Mouse (Mus musculus): Measurements from ENCODE around the gene Tex19.2. TPM values are rescaled to one million over a fixed set of nuclear protein-coding genes. Genes with fewer than 3 reads are reported as not detected.

Gene Tex19.2
- polyA plus RNA-seq, 1 experiment = 25.6 TPM

DNA sequence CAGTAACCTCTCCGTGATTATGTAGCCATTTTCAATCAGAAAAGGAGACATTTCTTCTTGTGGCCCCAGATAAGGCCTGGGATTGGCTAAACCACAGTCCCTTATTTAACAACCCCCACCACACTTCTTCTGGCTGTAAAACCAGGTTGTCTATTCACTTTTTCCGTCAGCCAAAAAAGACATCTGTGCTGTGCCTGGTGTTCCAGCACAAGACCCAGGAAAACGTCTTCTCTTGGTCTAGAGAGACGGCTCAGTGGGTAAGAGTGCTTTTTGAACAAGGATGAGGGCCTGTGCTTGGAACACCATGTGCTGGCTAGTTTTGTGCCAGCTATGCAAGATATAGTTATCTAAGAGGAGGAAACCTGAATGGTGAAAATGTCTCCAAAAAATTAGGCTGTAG is 5.0 kb upstream of the Tex19.2 start:
- TF ChIP-seq GATA1 (IDR thresholded peaks at IDR 0.05; ENCODE audit: low read length) = no peak

GRCm38 (mm10) chr11:121122024-121122670 is 3.7 kb upstream of the Tex19.2 start:
- TF ChIP-seq GATA1 (IDR thresholded peaks at IDR 0.05; ENCODE audit: low read length) = peak; percentile 93

- TF ChIP-seq GATA1 (IDR thresholded peaks at IDR 0.05; ENCODE audit: low read length) = no peak
Observed at GRCm38 (mm10) chr11:121121151-121121550, 2.7 kb upstream of the Tex19.2 start.

DNA sequence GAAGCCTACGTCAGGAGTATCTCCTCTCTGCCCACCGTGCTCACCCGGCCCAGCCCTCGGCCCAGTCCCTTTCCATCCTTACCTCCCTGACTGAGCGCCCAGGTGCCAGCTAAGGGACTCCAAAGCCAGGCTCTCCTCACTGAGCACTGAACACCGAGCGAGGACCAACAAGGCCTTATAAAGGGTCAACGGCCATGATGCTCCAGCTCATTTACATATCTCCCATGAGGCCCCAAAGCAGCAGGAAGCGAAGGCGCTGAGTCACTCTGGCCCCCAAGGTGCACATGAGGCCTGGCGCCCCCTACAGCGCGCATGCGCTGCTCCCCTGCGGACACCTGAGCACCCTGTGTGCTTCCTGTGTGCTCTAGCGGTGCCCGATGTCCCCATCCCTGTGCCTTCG is 371 bp downstream of the Tex19.2 start:
- TF ChIP-seq GATA1 (IDR thresholded peaks at IDR 0.05; ENCODE audit: low read length) = no peak

DNA sequence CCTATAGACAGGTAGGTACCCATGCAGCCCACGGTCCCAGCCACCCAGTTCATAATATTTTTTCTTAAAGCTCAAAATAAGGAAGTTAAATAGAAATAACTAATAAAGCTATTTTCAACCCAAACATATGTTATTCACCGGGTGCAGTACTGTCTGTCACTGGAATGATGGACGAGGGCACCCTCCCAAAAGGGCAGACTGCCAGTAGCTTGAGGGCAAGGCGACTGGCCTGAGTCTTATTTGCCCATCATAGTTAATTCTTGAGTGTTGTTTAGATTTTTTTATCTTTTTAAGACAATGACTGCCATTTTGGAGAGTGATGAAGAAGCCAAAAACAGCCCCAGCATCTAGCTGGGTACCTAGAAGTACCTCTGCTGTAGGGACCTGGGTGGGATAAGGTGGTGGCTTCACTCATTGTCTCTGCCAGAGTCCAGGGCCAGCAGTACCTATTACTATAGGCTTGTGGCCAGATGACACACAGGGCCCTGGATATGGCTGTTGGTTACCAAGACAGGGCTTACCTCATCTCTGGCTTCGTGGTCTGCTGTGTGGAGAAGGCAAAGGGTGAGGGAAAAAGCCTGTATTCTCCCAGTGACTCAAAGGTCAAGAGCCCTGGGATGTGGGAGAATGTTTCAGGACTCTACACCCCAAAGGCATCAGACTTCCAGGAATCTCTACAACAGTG is 6.2 kb downstream of the Tex19.2 start:
- no peak for TF ChIP-seq GATA1 (IDR thresholded peaks at IDR 0.05; ENCODE audit: low read length)

GRCm38 (mm10) chr11:121111601-121112000 is 6.9 kb downstream of the Tex19.2 start:
- TF ChIP-seq GATA1 (IDR thresholded peaks at IDR 0.05; ENCODE audit: low read length) = no peak

GRCm38 (mm10) chr11:121111051-121111450 is 7.4 kb downstream of the Tex19.2 start:
- no peak for TF ChIP-seq GATA1 (IDR thresholded peaks at IDR 0.05; ENCODE audit: low read length)

DNA sequence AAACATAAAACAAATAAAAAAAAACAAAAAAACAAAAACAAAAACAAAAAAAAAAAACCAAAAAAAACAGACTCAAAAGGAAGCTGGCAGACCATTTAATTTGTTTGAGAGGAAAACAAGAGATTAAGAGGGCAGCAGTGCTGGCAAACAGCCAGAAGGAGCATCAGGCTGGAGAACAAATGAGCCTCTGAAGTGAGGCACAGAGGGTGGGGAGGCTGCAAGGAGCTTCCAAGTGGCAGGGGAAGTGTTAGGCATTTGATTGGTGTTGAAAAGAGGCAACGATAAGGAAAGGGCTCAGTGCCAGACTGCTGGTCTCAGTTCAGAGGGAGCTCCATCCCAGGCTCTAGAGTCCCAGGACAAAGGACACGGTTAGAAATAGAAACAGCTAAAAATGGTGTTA is 8.5 kb downstream of the Tex19.2 start:
- no peak for TF ChIP-seq GATA1 (IDR thresholded peaks at IDR 0.05; ENCODE audit: low read length)

GRCm38 (mm10) chr11:121108061-121108460 is 10.4 kb downstream of the Tex19.2 start:
- TF ChIP-seq GATA1 (IDR thresholded peaks at IDR 0.05; ENCODE audit: low read length) = no peak

DNA sequence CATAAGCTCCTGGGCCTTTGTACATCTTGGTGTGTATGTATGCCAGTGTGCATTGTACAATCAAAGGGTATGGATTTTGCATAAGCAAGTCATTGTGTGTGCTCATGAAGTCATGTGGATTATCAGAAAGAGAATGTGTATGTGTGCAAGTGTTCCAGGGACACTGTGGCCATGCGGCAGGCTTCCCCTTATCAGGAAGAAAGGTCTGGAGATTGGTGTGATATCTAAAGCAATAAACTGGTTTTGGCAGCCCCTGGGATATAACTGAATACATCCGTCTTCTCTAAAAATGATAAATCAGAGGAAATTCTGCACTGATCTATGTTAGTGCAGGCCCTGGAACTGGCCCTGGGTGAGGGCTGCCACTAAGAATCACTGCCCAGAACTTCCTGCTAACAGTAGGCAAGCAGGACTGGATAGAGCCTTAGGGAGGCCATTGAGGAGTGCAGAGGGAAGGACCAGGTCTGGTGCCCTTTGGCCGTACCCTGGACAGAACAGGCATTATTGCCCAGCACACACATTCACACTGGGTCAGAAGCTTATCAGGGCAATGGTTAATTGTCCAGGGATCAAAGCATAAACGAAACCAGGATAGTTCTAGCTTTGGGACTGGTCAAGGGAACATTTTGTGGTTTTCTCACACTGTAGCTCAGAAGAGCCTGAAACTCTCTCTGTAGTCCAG is 17.2 kb downstream of the Tex19.2 start:
- TF ChIP-seq GATA1 (IDR thresholded peaks at IDR 0.05; ENCODE audit: low read length) = peak; percentile 53

GRCm38 (mm10) chr11:121100692-121101091 is 17.8 kb downstream of the Tex19.2 start:
- no peak for TF ChIP-seq GATA1 (IDR thresholded peaks at IDR 0.05; ENCODE audit: low read length)

- no peak for TF ChIP-seq GATA1 (IDR thresholded peaks at IDR 0.05; ENCODE audit: low read length)
Observed at GRCm38 (mm10) chr11:121099762-121100161, 18.7 kb downstream of the Tex19.2 start.

DNA sequence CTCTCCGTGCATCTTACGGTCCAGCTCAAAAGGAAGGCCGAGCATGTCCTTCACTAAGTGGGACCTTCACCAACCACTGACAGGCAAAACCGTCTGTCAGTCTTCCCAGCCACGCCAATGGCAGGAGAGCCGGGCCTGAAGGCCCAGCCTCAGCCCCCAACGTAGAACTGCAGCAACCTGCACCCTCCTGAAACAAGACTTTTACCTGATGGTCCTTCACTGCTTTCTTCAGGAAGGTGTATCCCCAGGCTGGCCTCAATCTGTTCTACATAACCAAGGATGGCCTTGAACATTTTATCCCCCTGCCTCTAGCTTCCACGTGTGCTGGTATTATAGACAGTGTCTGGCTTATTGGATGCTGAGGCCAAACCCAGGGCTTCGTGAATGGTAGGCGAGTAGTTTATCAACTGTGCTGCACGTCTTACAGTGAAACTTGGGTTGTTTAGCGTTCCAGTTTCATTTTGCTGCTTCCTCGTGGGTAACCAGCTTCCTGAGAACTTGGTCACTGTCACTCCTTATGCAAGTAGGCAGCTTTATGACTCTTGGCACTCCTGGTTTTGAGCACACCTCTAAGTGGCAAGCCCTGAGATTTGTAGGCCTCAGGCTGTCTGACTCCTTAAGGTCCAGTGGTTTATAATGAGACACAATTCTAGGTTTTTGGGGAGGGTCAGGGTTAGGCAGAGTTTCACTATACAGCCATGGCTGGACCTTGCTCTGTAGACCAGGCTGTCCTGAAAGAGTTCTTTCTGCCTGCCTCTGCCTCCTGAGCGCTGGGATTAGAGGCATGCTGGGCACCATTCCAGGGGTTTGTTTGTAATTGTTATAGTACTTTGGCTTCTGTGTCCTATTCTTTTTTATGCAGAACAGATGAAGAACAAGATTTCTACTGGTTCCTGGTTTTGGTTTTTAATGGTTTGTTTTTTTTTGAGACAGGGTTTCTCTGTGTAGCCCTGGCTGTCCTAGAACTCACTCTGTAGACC is 25.6 kb downstream of the Tex19.2 start:
- no peak for TF ChIP-seq GATA1 (IDR thresholded peaks at IDR 0.05; ENCODE audit: low read length)

- no peak for TF ChIP-seq GATA1 (IDR thresholded peaks at IDR 0.05; ENCODE audit: low read length)
Observed at GRCm38 (mm10) chr11:121090943-121091342, 27.5 kb downstream of the Tex19.2 start.

GRCm38 (mm10) chr11:121089756-121090546 is 28.5 kb downstream of the Tex19.2 start:
- no peak for TF ChIP-seq GATA1 (IDR thresholded peaks at IDR 0.05; ENCODE audit: low read length)

All from G1E-ER4 (cell line).